Mouse (Mus musculus) layer of hippocampus, postnatal 25 days (tissue): ENCODE measurements around the gene Taf10. TPM values are rescaled to one million over a fixed set of nuclear protein-coding genes. Genes with fewer than 3 reads are reported as not detected.
A peak's percentile ranks its signal among the peaks of the same experiment; 100 is the strongest.
"Not testable (repeated sequence)": the region's sequence is repeated elsewhere in the genome, so short reads cannot be mapped to it uniquely, and the experiment has no call there.

Source experiments
- DNase-seq, 2 experiments: peaks; one replicate each; pipeline ENCODE4 v3.0.0; 2022; ENCODE audit warnings: mixed read lengths in 2 of 2, low spot score in 1 of 2; ENCODE audit errors: extremely low spot score in 1 of 2
- total RNA-seq, 2 experiments: library from RNA; stranded (reverse); gene quantifications; 2 replicates each; pipeline ENCODE4 v1.2.3; 2021

Taf10 gene
- total RNA-seq, 2 experiments from 2014 or later = 122 to 128 TPM

GRCm38 (mm10) chr7:105761813-105762484 lies 17.8 kb upstream of the Taf10 start:
- DNase-seq = no peak

GRCm38 (mm10) chr7:105753281-105753680 lies 9.1 kb upstream of the Taf10 start:
- no peak for DNase-seq

DNA sequence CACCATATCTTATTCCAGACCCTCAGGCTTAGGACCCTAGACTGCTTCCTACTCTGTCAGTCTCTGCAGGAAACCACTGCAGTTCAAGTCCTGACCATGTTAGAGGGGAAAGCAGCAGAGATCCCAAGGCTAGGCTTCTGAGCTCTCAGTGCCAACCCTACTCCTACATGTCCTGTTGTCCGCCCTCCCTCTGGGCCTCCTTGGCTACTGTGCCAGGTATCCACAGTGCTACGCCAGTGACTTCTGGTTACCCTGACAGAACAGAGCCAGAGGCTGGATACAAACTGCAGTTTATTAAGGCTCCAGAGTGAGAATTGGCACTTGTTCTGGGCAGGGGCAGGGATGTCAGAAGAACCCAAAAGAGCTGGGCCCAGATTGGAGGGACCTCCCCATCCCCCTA lies 8.6 kb upstream of the Taf10 start:
- DNase-seq = no peak

- peak; percentile 76 to 78 for DNase-seq
Measured at GRCm38 (mm10) chr7:105751491-105752433, 7.6 kb upstream of the Taf10 start, which contains the start of gene Tpp1. TSS of gene Tpp1 (minus strand) at chr7:105752235.

DNA sequence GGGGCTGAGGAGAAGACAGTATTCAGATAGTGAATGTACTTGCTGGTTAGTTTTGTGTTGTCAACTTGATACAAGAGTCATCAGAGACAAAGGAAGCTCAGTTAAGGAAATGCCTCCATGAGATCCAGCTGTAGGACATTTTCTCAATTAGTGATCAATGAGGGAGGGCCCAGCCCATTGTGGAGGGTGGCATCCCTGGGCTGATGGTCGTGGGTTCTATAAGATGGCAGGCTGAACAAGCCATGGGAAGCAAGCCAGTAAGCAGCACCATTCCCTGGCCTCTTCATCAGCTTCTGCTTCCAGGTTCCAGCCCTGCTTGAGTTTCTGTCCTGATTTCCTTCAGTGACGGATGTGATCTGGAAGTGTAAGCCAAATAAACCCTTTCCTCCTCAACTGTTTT lies 3.6 kb upstream of the Taf10 start:
- no peak for DNase-seq

DNA sequence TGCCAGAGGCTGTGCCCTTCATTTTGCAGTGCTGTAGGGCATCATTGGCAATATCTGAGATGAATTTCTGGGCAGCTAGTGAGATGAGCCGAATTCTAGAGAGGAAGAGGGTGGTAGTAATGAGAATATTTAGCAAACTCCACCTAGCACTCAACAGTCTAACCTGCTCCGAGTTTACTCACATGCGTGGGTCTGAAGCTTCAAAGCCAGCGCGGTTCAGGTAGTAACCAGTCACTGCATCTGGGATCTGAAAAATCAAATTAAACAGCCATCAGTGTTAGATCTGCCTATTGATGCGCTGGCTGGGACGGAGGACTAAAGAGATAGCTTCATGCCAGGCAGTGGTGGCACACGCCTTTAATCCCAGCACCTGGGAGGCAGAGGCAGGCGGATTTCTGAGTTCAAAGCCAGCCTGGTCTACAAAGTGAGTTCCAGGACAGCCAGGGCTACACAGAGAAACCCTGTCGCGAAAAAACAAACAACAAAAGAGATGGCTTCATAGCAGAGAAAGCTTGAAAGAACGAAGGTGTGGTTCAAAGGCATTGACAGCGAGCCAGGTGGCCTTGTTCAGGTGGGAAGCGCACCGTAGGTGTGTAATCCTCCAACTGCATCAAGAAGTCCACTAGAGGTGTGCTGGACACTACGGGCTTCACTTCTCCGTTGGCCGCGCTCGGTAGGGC lies 775 bp downstream of the Taf10 start:
- not testable (repeated sequence) for DNase-seq

DNA sequence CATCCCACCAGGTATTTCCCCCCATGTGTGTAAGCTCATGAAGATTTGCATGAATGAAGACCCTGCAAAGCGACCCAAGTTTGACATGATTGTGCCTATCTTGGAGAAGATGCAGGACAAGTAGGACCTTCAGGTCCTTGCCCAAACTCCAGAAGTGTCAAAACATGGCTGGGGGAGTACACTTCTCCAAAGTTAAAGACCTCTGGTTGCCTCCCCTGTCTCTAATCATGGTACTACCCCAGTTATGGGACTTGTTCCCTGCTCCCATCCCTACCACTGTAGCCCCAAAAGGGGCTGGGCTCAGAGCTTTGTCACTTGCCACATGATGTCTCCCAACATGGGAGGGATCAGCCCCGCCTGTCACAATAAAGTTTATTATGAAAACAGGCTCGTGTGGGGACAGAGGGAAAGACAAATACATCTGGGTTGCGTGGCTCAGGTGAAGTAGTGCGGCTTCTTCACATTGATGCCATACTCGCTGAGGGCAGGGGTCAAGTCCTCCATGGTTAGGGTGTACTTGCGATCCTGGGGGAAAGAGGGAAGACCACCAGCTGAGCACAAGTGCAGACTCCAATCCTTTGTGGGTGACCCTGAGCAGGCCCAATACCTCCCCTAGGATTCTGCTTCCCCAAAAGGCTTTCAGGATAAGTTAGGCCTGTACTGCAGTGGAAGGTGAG lies 1.5 kb downstream of the Taf10 start:
- not testable (repeated sequence) for DNase-seq

DNA sequence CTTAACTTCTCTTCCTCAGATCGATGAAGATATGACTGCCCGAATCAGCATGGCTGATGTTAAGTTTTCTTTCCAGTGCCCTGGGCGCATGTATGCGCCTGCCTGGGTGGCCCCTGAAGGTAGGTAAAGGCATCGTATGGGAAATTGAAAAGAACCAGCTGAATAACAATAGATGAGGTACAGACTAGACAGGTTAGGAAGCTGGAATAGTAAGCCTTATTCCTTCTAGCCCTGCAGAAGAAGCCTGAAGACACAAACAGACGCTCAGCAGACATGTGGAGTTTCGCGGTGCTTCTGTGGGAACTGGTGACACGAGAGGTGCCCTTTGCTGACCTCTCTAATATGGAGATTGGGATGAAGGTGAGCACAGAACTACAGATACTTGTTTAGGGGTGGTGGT lies 2.2 kb downstream of the Taf10 start:
- DNase-seq = no peak

- DNase-seq = peak in 1 of 2 experiments; percentile 3
Measured at GRCm38 (mm10) chr7:105740851-105741250, 3.3 kb downstream of the Taf10 start.

DNA sequence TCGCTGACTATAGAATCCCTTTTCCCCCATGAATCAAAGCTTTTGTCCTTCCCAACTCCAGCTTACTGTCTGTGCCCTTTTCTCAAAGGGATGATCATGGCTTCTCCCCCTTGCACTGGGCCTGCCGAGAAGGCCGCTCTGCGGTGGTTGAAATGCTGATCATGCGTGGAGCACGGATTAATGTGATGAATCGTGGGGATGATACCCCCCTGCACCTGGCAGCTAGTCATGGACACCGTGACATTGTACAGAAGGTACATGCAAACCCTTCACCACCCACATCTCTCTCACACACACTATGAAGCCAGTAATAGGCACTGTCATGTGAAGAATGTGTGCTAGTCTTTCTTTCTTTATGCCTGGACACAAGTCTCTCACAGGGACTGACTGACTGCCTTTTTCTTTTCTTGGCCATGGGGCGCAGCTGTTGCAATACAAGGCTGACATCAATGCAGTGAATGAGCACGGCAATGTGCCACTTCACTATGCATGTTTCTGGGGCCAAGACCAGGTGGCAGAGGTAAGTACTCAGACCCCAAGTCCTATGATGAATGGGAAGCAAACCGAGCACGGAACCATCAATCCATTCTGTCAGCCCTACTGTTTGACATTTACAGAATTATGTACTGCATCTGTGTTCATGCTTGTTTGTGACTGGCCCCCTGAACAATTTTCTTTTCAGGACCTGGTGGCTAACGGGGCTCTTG lies 3.9 kb downstream of the Taf10 start:
- DNase-seq = peak in 1 of 2 experiments; percentile 2

- no peak for DNase-seq
Measured at GRCm38 (mm10) chr7:105738948-105739347, 5.2 kb downstream of the Taf10 start.

GRCm38 (mm10) chr7:105738286-105738685 lies 5.9 kb downstream of the Taf10 start:
- no peak for DNase-seq

GRCm38 (mm10) chr7:105737648-105738047 lies 6.5 kb downstream of the Taf10 start:
- no peak for DNase-seq

DNA sequence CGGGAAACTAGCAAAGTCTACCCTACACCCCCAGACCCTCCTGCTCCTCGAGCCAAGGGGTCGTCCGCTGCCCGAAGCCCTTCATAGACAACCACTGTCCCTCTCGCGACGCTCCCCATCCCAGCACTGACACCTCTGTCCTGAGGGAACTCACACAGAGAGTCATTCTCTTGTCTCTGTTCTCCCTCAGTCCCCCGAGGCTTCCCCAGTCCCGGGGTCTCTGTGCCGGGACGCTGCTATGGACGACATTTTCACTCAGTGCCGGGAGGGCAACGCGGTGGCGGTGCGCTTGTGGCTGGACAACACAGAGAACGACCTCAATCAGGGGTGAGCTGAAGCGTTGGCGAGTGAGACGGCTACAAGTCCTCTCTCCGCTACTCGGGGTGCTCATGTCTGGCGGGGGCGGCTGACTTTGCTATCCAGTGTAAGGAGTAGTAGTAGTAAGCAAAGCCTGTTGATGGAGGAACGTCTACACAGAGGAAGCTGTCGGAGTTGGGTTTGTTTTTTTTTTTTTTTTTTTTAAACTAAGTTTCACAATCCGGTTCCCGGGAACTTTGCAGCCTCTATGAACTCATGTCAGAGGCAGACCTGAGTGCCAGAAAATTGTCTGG lies 7.1 kb downstream of the Taf10 start, which contains the start of gene Rrp8:
TSS of gene Rrp8 (minus strand) at position 475 of the 611 bp plus-strand sequence.
- DNase-seq = peak in 1 of 2 experiments; percentile 38

GRCm38 (mm10) chr7:105736264-105736901 lies 7.8 kb downstream of the Taf10 start, which contains the start of gene Ilk:
TSS of gene Ilk (plus strand) at chr7:105736592.
- DNase-seq = peak; percentile 82 to 86

- peak in 1 of 2 experiments; percentile 0 for DNase-seq
Measured at GRCm38 (mm10) chr7:105735464-105735863, 8.7 kb downstream of the Taf10 start.

DNA sequence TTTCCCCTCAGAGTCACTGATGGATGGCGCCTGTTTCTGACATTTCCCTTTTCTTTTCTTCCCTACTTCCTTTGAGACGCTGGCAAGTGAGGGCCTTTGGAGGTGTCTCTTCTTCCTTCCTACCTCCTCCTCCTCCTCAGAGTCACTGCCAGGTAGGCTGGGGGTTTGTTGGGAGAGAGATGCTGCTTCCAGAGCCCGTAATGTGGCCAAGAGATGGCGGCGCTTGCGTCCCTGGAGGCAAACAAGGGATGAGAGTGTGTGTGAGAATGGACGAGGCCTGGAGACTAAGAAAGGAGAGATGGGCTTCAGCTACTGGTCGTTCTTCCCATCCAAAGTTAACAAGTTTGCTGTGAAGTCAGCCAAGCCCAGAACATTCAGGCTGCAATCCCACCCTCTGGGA lies 9.3 kb downstream of the Taf10 start:
- no peak for DNase-seq

- DNase-seq = peak in 1 of 2 experiments; percentile 1
Measured at GRCm38 (mm10) chr7:105733836-105734235, 10.3 kb downstream of the Taf10 start.
